Comparison of ENCODE assay signal across 25 mouse cellular contexts in the genomic region with DNA sequence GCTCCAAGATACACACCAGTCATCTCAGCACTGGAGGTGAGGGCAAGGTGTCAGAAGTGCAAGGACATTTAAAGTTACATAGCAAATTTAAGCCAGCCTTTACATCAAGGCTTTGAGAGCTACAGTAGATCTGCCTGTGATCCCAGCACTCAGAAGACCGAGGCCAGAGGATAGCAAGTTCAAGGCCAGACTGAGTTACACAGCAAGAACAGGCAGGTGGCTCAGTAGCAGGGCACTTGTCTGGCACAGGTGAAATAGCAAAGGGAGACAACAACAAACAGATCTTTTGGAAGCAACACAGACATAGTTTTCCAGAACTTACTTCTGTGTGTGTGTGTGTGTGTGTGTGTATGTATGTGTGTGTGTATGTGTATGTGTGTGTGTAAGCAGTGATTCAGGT. TPM values are rescaled to one million over a fixed set of nuclear protein-coding genes. Genes with fewer than 3 reads are reported as not detected.
"Had no signal": no experiment of that assay in that cellular context is flagged by ENCODE, and none has a peak within 500 bp of the region (broad histone marks: within the 10 kb centered on the region; RNA-seq: fewer than 3 reads in every experiment).

No protein-coding gene starts in this region.

- H3K9me3 ChIP-seq: neural tube, embryonic 13.5 days; neural tube, embryonic 15.5 days; stomach, embryonic 15.5 days had no signal

- H3K36me3 ChIP-seq: stomach, embryonic 15.5 days had no signal

- H3K4me3 ChIP-seq: neural tube, embryonic 13.5 days; neural tube, embryonic 15.5 days; stomach, embryonic 15.5 days had no signal

- H3K4me2 ChIP-seq: neural tube, embryonic 13.5 days; neural tube, embryonic 15.5 days; stomach, embryonic 15.5 days had no signal

- H3K4me1 ChIP-seq: stomach, embryonic 15.5 days had no signal

- H3K27ac ChIP-seq: neural tube, embryonic 13.5 days; neural tube, embryonic 15.5 days; stomach, embryonic 15.5 days; stomach, postnatal 0 days had no signal

- H3K9ac ChIP-seq: neural tube, embryonic 13.5 days; neural tube, embryonic 15.5 days; stomach, embryonic 15.5 days had no signal

- DNase-seq: retina, postnatal 1 day; right cerebral cortex, adult 18-20 months; right cerebral cortex, postnatal 14 days; right cerebral cortex, postnatal 25 days; right cerebral cortex, postnatal 4 days; spleen, adult 18-20 months; thymus, adult 18-20 months; thymus, adult 2 months; thymus, postnatal 14 days; thymus, postnatal 25 days; thymus, postnatal 36 days; thymus, postnatal 4 days had no signal

- H3K27me3 ChIP-seq: neural tube, embryonic 13.5 days; neural tube, embryonic 15.5 days; stomach, embryonic 15.5 days had no signal

RNA-seq across cellular contexts. Expression of a gene that starts 42.8 kb away (rescaled TPM):
- total RNA-seq: neutrophil, adult 5-6 weeks had no signal
- polyA plus RNA-seq: neural tube, embryonic 13.5 days; neural tube, embryonic 14.5 days; neural tube, embryonic 15.5 days; small intestine, adult 2 months; spleen, adult 2 months; stomach, embryonic 14.5 days; stomach, embryonic 15.5 days; stomach, embryonic 16.5 days; stomach, postnatal 0 days; testis, adult 2 months; thymus, adult 2 months; thymus, postnatal 0 days; urinary bladder, adult 2 months had no signal

RNA-seq across cellular contexts. Expression of a gene that starts 42.8 kb away (rescaled TPM):
- total RNA-seq: neutrophil, adult 5-6 weeks had no signal
- polyA plus RNA-seq: small intestine, adult 2 months; urinary bladder, adult 2 months had no signal
